ENCODE assay signal across 18 mouse cellular contexts in genomic region chr14:117871268-117871667, GRCm38 (mm10).
DNase-seq lines count a peak whose midpoint lies in the region; ATAC-seq lines count a peak whose summit lies in the region.
"Had no signal": no experiment of that assay in that cellular context is flagged by ENCODE, and none has a peak within 500 bp of the region (broad histone marks: within the 10 kb centered on the region; RNA-seq: fewer than 3 reads in every experiment).

No protein-coding gene starts in this region.

- DNase-seq in cerebellum, adult 11 months, result no peak
- no peak for DNase-seq in testis, postnatal 10 days (ENCODE audit: low spot score)
- DNase-seq in kidney, adult 8-10 months, result no peak
- DNase-seq: adrenal gland, adult 8-10 months; adrenal gland, postnatal 14 days; adrenal gland, postnatal 36 days; cerebellum, adult 18-20 months; cerebellum, adult 8-10 months; cerebellum, adult 9-11 months; cerebellum, postnatal 14 days; cerebellum, postnatal 36 days; forebrain, postnatal 0 days had no signal

- peak; percentile 56; the same call in 1 of the 2 replicates for ATAC-seq in common myeloid progenitor, adult 5-6 weeks (replicated peaks; ENCODE audit: low read depth, poor library complexity, severe bottlenecking)
- ATAC-seq in megakaryocyte, adult 5-6 weeks (ENCODE audit: poor library complexity, severe bottlenecking), result peak; percentile 41; the same call in 1 of the 2 replicates
- ATAC-seq: activated CD4-positive, CD25-positive, alpha-beta regulatory T cell, adult 4 months; forebrain, embryonic 13.5 days; forebrain, embryonic 15.5 days; forebrain, postnatal 0 days; Patski had no signal
